Mouse (Mus musculus): ENCODE data around the gene Xirp2. TPM values are rescaled to one million over a fixed set of nuclear protein-coding genes. Genes with fewer than 3 reads are reported as not detected.

Gene Xirp2
- 94.7 TPM for polyA plus RNA-seq (2014; fragmentation: Illumina TruSeq; extraction: RNeasy Lipid Tissue Mini Kit (QIAGEN cat#74804); ENCODE audit: low read depth, low replicate concordance)

DNA sequence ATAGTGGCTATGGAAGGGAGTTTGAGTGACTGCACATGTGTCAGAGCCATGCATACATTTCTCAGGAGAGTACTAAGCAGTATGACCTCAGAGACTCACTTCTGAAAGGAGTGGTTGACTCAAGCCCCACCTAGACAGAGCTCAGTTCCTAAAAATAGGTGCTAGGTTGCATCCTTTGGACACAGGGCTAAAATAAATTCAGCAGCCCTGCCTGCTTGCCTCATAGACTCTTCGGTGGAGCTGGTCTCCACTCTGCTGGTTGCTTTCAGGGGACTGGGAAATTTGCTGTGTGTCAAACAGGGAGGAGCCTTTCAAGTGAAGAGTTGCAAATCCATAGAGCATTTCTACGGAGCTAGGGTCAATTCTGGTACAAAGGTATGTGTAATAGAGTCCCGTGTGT lies at the start of gene Xirp2:
TSS of gene Xirp2 (plus strand) at position 223 of the 400 bp plus-strand sequence.

DNA sequence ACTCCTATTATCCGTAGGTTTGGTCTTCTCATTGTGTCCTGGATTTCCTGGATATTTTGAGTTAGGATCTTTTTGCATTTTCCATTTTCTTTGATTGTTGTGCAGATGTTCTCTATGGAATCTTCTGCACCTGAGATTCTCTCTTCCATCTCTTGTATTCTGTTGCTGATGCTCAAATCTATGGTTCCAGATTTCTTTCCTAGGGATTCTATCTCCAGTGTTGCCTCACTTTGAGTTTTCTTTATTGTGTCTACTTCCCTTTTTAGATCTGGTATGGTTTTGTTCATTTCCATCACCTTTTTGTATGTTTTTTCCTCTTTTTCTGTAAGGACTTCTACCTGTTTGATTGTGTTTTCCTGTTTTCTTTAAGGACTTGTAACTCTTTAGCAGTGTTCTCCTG lies 32.4 kb upstream of the Xirp2 start, which contains the start of gene Gm21830:
TSS of gene Gm21830 (plus strand) at position 301 of the 400 bp plus-strand sequence.

DNA sequence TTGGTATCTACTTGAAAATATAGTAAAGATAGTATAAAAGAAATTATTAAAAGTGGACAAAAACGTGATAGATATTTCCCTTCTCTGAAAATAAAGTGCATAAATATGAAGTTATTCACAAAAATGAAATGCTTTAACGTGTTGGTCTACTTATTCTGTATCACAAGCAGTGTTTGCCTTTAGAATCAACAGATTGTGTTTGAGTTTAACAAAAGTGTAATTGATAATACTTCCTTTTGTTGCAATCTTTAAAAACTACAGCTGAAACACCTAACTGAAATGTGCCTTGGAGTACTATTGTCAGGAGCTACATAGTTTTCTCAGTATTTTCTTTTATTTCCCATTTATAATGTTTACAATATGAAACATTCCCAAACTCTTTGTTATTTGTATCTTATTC lies 12.7 kb upstream of the Xirp2 start, which contains the start of gene Gm26727:
TSS of gene Gm26727 (minus strand) at position 101 of the 400 bp plus-strand sequence.

DNA sequence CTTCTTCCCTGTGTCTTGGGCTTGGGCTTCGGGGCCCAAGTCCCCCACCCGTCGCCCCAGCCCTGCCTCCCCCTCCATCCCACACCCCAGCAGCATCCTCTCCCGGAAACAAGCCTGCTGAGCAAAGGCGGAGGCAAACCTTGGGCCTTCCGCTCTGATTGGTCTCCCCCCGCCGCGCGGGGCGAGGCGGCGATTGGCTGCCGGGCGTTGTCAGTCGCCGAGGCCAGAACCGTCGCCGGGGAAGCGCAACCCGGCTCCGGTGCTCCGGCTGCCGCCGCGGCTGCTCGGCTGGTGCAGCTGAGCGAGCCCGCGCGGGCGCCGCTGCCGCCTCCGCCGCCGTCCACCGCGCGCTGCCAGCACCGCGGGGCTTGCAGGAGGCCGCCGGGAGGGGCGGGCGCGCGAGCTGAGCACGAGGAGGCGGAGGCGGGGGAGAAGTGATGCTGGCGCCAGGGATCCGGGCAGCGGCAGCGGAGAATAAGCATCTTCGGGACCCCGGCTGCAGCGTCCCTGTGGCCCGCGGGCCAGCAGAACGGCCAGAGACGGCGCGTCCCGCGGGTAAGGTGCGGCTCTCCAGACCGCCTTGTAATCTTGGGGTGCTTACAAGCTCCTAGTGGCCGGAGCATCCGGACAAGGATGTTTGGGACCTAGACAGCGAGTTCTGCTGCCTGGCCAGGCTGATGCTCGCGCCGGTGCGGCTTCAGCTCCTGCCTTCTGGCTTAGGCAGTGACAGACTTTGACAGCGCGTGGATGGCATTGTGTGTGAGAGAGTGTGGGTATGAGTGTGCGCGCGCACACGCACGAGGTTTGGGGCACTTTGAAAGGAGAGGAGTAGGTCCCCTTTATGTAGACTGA lies 119.9 kb downstream of the Xirp2 start, which contains the start of gene B3galt1:
TSS of gene B3galt1 (plus strand) at position 392 of the 852 bp plus-strand sequence.

Other genes with a start within 250 kb of the Xirp2 start
- gene Gm21830, start 32.3 kb upstream of the Xirp2 start, polyA plus RNA-seq (2014; fragmentation: Illumina TruSeq; extraction: RNeasy Lipid Tissue Mini Kit (QIAGEN cat#74804); ENCODE audit: low read depth, low replicate concordance) = not detected
- not detected for gene Gm26727, start 12.8 kb upstream of the Xirp2 start, polyA plus RNA-seq (2014; fragmentation: Illumina TruSeq; extraction: RNeasy Lipid Tissue Mini Kit (QIAGEN cat#74804); ENCODE audit: low read depth, low replicate concordance)
- gene B3galt1, start 119.9 kb downstream of the Xirp2 start, polyA plus RNA-seq (2014; fragmentation: Illumina TruSeq; extraction: RNeasy Lipid Tissue Mini Kit (QIAGEN cat#74804); ENCODE audit: low read depth, low replicate concordance) = 2.1 TPM

All from heart, adult 10 weeks (tissue).